Mouse (Mus musculus) common myeloid progenitor, adult 5-6 weeks (primary cell): ENCODE data around the gene Rnd1. TPM values are rescaled to one million over a fixed set of nuclear protein-coding genes. Genes with fewer than 3 reads are reported as not detected.

ENCODE experiments used
- ATAC-seq: replicated peaks from 2 replicates; pipeline ENCODE4 v1.8.0; 2016; ENCODE audit warnings: low read depth, mild to moderate bottlenecking, moderate TSS enrichment, inconsistent platforms; ENCODE audit not compliant: poor library complexity, severe bottlenecking
- total RNA-seq: library from RNA; stranded (forward); fragments of 200-1000, 187-1606 nt; gene quantifications from 2 replicates; pipeline ENCODE4 v1.2.3, GENCODE M21; 2017

The Rnd1 gene
- total RNA-seq, 1 experiment from 2014 or later = 0.23 TPM

GRCm38 (mm10) chr15:98617176-98617537 is 60.1 kb downstream of the Rnd1 start:
- peak; percentile 79 for ATAC-seq

GRCm38 (mm10) chr15:98616362-98617175 is 60.7 kb downstream of the Rnd1 start:
- ATAC-seq = no peak

- ATAC-seq = no peak
Observed at GRCm38 (mm10) chr15:98615751-98616150, 61.5 kb downstream of the Rnd1 start.

- ATAC-seq = no peak
Observed at GRCm38 (mm10) chr15:98614971-98615370, 62.3 kb downstream of the Rnd1 start.

GRCm38 (mm10) chr15:98614551-98614950 is 62.7 kb downstream of the Rnd1 start:
- no peak for ATAC-seq

Other genes with a start within 250 kb of the Rnd1 start
- not detected in 2 replicates for gene Olfr282, start 246.2 kb downstream of the Rnd1 start, total RNA-seq
- not detected in 2 replicates for gene Olfr281, start 224.9 kb downstream of the Rnd1 start, total RNA-seq
- gene OR5BS1P, start 207.6 kb downstream of the Rnd1 start, total RNA-seq = not detected in 2 replicates
- gene Lalba, start 194.7 kb downstream of the Rnd1 start, total RNA-seq = not detected in 2 replicates
- not detected in 2 replicates for gene Olfr279, start 185.1 kb downstream of the Rnd1 start, total RNA-seq
- gene Kansl2, start 143.2 kb downstream of the Rnd1 start, total RNA-seq = 57.1 and 63.0 TPM in 2 replicates
- gene Ccnt1, start 106.5 kb downstream of the Rnd1 start, total RNA-seq = 52.6 and 74.4 TPM in 2 replicates
- gene 4930415O20Rik, start 106.5 kb downstream of the Rnd1 start, total RNA-seq = not detected in 2 replicates
- gene Adcy6, start 67.4 kb downstream of the Rnd1 start, total RNA-seq = 23.4 and 32.4 TPM in 2 replicates
- gene Cacnb3, start 46.6 kb downstream of the Rnd1 start, total RNA-seq = not detected in 2 replicates
- gene Ddx23, start 14.6 kb downstream of the Rnd1 start, total RNA-seq = 84.4 and 114 TPM in 2 replicates
- not detected in 2 replicates for gene Ccdc65, start 30.7 kb upstream of the Rnd1 start, total RNA-seq
- gene Fkbp11, start 50.7 kb upstream of the Rnd1 start, total RNA-seq = 16.9 and 21.6 TPM in 2 replicates
- gene Arf3, start 85.8 kb upstream of the Rnd1 start, total RNA-seq = 27.0 and 32.8 TPM in 2 replicates
- 0.64 TPM in 1 of 2 replicates, not detected in the other for gene Wnt10b, start 100.7 kb upstream of the Rnd1 start, total RNA-seq
- not detected in 2 replicates for gene Wnt1, start 112.4 kb upstream of the Rnd1 start, total RNA-seq
- 0.23 TPM in 1 of 2 replicates, not detected in the other for gene Ddn, start 132.0 kb upstream of the Rnd1 start, total RNA-seq
- 65.2 and 77.8 TPM in 2 replicates for gene Prkag1, start 154.1 kb upstream of the Rnd1 start, total RNA-seq
- gene Kmt2d, start 193.7 kb upstream of the Rnd1 start, total RNA-seq = 27.3 and 52.2 TPM in 2 replicates
- 3.0 and 12.0 TPM in 2 replicates for gene Rhebl1, start 217.1 kb upstream of the Rnd1 start, total RNA-seq
- gene Dhh, start 221.1 kb upstream of the Rnd1 start, total RNA-seq = not detected in 2 replicates
- 0.97 and 9.0 TPM in 2 replicates for gene Lmbr1l, start 240.8 kb upstream of the Rnd1 start, total RNA-seq